Mouse (Mus musculus) thymus, postnatal 25 days (tissue): ENCODE results near the gene Ephb4.

Experiments
- DNase-seq: peaks from one replicate; pipeline ENCODE4 v3.0.0; 2022

The Ephb4 gene

DNA sequence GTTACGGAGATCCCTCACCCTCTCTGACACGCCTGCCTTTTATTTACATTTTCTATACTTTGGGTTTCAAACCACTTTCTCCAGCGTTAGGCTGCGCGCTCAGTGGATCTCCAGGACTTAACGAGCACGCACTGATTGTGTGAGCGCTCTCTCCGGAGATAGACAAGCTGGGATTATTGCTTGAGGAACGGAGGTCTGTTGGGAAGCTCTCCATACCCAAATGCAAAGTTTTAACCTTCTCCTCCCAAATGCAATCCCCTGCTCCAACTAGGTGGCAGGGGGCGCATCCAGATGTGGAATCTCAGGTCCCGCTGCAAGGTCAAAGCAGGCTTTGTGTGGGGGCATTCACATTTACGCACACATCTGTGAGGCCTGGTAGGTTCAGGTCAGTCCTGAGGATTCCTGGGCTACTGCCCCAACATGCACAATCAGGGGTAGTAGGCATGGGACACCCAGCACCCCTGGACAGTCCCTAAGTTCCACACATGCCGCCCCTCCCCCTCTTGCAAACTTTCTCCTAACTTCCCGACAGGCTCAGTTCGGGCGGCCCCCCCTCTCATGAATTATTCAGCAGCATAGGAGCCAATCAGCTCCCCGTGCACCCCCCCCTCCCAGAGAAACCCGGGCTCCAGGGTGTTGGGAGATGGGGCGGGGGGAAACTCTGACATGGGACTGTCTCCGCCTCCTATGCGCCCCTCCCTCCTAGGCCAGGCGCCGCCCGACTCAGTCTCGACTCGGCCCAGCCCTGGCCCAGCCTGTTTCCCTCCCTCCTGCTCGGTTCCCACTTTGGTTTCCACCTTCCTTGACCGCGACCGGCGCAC, at the start of gene Ephb4:
TSS of gene Ephb4 (plus strand) at position 726 of the 821 bp plus-strand sequence.
- DNase-seq: peak; percentile 15

DNA sequence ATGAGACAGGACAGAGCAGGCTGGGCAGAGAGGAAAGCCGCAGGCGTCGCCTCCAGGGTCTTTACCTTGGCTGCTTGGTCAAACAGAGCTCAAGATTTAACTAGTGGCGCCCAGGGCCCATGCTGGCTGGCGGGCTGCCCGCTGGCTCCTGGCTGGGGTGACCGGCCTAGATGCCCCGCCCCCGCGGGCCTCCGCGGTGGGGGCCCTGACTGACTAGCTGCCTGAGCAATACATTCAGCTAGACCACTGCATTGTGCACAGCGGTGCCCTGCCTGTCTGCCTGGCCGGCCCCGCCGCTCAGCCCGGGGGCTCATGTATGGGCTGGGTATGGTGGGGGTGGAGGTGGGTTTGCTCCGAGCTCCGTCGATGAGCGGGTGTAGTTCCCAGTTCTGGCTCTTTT, 48.7 kb upstream of the Ephb4 start:
- DNase-seq: no peak

DNA sequence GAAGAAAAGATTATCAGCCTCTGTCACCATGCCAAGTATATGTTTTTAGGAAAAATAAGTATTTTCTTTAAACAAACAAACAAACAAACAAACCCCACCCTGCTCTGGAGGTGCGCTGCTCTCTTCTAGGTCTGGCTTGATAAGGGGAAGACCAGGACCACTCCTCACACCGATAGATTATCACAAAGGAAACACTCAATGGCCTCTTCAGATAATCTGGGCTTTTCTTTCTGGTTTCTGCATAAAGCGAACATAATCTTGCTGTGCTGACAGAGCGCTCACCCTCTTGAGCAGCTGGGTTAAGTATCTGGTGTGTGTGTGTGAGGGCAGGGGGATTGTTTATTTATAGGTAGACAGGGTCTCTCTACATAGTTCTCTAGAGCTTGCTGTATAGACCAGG, 46.3 kb upstream of the Ephb4 start:
- DNase-seq: no peak

DNA sequence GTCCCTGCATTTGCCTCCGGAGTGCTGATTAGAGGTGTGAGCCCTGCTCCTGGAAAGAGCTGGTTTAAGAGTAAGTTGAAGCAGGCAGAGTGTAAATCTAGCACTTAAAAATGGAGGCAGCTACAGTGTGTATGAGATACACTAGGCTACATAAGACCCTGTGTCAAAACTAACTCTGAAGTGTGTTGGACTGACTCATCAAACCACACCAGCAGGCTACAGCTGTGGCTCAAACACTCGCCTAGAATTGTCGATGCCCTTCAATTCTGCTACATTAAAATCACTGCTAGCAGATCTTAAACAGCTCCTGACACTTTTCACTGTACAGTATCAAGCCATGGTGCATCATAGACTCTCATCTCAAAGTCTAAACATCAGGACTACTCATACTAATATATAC, 45.7 kb upstream of the Ephb4 start:
- DNase-seq: no peak

DNA sequence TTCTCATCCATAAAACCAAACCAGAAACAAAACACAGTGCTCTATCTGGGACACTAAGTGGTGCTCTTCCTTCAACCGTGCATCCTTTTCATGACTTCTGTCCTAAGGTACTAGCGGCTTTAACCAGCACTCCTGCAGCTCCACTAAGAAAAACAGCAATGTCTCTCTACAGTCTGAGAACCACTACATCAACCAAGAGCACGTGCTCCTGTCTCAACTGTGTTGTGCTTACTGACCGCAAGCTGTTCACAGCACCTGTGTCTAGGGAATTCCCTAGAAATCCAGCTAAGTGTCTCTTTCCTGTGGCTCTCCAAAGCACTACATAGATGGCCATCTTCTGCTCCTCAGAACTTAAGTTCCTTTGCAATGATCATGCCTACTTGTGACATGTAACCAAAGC, 45.1 kb upstream of the Ephb4 start:
- DNase-seq: no peak

DNA sequence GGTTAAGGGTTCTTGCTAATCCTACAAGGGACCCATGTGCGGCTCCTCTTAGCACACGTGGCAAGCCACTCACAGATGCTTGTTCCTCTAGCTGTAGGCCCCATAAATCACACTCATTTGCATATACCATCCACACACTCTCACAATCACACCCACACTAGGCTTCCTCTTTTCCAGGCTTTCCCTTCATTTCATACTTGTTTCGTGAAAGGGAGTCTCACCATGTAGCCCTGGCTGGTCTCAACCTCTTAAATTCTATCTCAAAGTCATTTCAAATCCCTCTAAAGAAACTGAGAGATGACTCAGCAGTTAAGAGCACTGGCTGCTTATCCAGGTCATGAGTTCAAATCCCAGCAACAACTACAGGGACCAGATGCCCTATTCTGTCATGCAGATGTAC, 44.1 kb upstream of the Ephb4 start:
- DNase-seq: no peak

DNA sequence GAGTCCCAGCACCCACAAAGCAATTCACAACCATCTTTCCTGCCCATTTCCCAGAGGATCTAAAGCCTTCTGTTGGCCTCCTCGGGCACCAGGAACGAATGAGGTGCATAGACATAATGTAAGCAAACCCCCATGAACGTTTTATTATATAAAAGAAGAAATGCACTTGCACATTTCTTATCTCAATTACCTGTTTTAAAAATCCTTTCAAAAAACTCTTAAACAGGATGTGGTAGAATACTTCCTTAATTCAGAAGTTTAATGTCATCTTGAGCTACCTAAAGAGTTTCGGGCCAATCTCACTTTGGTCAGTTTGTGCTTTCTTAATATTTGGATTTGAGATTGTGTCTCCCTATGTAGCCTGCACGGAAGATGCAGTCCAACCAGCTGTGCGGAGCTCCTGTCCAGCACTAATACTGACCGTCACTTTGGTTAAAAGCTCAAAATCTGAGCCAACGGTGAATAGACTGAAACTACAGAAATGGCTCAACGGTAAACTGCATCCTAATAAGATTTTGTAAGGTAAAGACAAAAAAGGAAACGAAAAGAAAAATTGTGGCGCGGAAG, 43.4 kb upstream of the Ephb4 start:
- no peak for DNase-seq

DNA sequence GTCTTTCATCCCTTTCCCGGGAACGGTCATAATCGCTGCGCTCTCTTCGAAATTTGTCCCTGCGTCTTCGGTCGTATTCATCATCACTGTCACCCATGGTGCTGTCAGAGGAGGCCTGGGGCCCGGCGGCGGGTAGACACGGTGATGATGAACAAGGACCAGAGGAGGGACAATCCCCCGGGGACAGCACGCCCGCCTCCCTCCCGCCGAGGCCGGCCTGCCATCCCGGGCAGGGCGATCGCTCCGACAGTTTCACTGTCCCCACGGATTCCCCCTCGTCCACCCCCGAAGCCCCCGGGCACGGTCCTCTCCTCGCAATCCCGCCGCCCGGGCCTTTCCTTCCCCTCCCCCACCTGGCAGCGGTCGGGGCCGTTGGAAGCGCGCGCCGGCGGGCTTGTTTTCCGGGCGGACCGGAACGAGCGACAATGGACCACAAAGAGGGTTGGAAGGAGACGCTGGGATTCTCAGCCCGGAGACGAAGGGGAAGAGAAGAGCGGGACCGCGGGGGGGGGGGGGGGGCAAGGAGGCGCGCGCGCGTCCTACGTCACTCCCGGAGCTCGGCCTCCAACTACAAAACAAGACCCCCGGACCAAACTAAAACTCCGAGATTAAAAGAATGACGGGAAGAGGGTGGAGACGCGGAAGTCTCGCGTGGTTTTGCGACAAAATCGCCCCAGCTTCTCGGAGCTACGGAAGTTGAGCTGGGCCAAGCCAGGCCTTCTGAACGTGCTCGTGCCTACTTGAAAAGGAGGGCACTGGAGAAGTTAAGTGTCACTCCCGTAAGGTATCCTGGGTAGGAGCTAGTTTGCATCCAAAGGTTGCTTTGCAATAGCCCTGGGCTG, 42.6 kb upstream of the Ephb4 start, which contains the start of gene Srrt:
TSS of gene Srrt (minus strand) at position 604 of the 842 bp plus-strand sequence.
- DNase-seq: peak; percentile 91

DNA sequence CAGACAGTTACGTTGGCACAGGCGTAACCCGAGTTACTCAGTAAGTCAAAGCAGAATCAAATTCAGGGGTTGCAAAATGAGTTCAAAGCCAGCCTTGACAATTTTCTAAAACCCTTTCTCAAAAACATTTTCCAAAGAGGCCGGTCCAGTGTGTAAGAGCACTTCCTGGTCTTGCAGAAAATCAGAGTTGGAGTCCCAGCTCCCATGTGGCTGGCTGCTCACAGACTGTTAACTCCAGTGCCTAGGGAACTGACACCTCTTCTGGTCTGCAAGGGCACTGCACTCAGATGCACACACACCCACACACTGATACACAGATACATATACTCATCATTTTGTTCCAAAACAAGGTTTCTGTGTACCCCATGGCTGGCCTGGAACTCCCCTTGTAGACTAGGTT, 41.6 kb upstream of the Ephb4 start:
- DNase-seq: no peak

DNA sequence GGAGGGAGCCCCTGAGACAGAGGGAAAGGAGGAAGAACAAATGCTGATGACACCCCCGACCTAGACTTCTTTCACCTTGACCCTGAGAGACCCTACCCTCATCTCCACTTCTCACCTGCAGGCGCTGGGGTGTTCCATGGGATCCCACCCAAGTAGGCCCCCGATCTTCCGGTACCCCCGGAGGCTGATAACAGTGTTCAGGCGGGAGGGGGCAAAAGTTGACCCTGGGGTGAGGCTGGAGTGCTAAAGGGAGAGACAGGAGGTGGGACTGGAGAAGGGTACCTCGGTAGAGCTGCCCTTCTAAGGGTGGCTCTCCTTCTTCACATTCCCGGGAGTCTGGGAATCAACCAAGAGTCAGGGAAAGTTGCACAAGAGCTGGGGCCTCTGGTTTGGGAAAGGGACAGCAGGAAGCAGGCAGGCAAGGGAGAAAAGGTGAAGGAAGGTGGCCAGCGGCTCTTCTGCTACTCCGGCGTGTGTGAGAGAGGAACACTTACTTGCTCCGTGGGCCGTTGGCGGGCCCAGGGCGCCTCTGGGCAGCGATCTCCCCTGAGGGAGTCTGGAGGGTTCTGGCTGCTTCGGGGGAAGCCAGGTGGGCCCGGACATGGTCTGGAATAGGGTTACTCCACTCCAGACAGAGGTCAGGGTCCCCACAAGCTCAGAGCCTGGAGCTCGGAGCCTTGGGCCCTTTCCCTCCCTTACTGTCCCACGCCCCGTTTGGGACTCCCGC, 36.3 kb upstream of the Ephb4 start:
- no peak for DNase-seq

DNA sequence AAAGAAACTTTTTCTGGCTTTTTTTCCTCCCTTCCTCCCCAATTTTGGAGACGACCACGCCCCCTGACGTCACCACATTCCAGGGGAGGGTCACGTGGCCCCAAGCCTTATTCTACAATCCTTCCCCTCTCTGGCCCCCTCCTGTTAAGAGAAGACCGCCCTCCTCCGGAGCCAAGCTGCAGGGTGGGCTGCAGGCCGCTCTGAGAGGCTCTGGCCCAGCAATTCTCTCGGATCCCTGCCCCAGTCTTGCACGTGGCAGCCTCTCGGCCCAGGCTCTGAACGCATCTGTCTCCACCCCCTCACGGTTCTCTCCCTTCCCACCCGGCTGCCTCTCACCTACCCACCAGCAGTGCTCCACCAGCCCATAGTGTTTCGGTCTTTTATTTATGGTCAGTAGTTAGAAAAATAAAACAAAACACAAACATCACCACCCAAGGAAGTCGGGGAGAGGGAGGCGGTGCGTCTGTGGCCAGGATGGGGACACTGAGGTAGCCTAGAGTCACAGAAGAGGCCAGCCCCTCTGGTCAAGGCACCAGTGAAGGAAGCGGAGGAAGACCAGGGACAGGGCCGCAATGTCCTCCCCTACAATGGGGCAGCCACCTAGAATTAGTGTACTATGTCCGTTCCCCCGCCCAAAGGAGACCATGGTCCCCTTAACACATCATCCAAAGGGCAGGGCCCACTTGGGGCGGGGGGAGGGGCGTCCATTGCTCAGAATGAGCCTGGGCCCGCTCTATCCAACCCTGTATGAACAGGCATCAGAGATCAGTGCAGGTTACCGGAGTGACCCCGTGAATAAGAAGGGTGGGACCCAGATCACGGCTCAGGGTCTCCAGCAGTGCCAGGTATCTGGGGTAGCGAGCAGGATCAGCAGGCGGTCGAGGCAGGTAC, 35.5 kb upstream of the Ephb4 start, which contains the start of gene Trip6:
TSS of gene Trip6 (minus strand) at position 212 of the 891 bp plus-strand sequence.
- DNase-seq: no peak

DNA sequence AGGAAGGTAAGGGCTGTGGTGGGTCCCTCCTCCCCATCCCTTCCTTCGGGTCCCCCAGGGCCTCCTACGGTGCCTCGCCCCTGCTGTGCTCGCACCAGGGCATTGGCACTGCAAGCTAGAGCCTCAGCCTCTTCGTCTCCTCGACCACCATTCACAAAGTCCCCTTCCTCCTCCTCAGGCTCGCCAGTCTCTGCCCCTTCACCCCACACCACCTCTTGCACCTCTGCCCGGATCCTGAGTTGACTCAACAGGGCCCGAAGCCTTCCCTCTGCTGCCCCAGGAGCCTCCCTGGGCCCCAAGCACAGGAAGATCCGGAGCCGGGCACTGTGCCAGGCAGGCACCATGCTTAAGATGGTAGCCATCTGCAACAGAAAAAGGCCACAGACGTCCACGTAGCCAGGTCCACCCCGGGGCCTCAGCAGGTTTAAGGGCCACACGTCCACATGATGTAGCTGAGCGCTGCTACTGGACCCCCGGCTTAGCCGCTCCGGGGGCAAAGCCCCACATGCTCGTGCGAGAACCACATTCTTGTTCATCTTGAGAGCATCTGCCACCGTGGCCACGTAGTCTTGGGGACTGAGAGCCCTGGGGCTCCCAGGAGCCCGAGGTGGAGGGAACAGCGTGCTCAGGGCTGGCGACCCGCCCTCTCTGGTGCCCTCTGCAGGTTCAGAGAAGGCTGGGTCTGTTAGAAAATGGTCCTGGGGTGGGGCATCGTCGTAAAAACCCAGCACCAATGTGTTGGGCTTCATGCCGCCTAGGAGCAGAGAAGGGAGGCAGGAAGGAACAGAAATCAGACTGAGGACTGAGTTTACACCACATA, 34.6 kb upstream of the Ephb4 start:
- DNase-seq: peak; percentile 56

DNA sequence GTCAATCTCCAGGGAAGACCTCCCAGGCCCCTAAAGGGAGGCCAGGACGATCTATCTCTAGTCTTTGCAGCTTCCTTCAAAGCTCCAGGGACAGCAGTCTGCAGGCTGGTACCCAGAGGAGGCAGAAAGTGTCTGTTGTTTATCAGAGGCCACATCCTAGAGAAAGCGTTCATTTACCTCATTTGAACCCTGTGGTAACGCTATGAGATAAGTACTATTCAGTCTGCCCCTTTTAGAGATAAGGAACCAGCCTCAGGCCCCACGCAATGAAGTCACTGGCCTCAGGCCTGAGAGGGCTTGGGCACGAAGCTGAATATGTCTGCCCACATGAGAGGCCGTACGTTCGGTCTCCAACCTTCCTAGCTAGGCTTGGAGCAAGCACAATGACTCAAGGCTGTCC, 32.5 kb upstream of the Ephb4 start:
- no peak for DNase-seq

DNA sequence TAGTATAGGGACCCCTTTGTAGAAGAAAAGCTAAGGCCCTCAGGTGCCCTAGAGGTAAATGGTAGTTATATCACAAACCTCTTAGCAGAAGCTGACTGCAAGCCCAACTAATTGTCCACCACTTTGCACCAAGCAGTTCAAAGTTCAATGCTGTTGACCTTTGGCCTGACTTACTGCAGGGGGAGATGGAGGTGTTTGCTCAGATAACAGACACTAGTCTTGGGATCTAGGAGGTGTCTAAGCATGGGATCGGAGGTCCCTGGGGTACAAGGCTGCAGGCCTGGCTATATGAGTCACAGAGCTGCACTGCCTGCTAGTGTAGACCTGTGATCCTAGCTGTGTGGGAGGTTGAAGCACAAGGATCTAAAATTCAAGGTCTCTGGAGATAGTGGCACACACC, 31.3 kb upstream of the Ephb4 start:
- DNase-seq: no peak

DNA sequence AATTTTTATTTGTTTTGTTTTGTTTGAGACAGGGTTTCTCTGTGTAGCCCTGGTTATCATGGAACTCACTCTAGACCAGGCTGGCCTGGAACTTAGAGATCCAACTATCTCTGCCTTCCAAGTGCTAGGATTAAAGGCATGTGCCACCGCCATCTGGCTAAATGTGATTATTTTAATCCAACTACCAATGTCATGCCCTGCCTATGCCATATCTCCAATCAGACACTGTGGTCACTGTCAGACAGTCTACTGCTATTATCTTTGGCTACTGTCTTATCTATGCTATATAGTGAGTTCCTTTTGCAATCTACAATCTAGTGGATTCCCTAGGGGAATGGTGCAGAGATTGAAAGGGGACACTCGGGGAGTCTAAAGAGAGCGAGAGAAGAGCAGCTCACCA, 28.9 kb upstream of the Ephb4 start:
- DNase-seq: no peak

DNA sequence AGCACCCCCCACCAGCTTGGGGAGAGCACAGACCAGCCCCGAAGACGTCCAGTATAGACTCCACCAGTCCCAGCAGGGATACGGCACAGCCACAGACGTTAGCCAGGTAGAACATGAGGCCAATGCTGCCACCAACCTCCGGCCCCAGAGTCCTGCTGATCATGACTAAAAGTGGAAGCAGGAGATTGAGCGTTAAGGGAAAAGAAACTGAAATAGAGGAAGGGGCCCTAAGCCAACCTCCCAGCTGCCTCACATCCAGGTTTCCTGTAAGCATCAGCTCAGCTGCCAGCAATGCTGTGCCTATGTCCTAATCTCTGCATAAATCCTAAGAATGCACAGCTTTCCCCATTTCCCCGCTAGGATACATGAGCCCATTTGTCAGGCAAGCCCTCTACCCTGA, 19.0 kb upstream of the Ephb4 start:
- DNase-seq: no peak

DNA sequence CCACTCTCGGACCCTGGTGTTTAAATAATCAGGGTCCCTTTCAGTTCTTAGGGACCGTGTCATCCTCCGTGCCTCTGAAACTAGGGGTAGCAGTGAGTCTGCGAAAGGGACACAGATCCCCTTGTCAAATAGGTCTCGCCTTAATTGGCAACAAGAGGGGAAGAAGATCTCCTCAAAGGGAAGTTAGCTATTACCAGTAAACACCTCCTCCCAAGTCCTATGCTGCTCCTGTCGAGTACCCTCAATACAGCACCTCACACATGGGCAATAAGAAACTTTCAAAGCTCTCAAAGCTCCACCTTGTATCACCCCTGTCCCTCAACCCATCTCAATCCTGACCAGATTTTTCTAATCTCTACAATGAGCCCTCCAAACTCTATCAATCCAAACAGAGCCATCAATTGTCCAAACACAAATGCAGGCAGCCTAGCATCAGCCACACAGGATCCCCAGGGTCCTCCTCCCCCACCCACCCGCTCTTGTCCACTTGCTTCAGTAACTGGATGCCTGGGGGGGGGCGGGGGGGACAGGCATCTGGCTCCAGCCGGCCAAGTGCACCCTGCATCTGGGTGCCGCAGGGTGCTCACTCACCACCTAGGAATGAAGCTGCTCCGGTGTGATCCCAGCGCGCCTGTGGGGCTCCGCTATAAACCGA, 16.9 kb upstream of the Ephb4 start:
- DNase-seq: no peak

DNA sequence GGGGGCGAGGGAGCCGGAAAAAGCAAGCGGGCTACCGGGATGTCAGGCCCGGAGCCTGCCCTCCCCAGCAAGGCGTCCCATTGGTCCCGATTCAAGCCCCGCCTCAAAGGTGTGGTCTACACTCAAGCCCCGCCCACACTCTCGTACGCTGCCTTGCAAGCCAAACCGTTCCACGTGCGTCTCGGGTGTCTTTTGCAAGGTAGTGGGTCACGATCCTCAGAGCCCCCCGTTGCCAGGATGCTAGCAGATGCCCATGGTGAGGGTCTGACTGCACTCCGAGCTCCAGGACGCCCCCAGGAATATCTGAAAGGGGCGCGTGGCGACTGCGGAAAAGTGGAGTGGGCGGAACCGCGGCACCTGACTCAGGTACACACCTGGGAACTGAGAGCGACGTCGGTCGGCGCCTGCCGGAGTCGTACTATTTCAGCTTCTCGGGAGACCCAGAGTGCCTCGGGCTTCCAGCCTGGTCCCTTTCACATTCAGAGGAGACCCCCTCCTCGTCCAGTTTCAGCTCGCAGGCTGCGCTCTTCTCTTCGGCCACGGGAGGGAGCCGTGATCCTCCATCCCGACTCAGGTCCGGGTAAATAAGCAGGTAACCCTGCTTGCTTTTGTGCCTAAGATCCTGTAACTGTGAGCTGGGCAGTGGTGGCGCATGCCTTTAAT, 16.3 kb upstream of the Ephb4 start, which contains the start of gene Slc12a9:
TSS of gene Slc12a9 (minus strand) at position 86 of the 663 bp plus-strand sequence.
- DNase-seq: peak; percentile 97

DNA sequence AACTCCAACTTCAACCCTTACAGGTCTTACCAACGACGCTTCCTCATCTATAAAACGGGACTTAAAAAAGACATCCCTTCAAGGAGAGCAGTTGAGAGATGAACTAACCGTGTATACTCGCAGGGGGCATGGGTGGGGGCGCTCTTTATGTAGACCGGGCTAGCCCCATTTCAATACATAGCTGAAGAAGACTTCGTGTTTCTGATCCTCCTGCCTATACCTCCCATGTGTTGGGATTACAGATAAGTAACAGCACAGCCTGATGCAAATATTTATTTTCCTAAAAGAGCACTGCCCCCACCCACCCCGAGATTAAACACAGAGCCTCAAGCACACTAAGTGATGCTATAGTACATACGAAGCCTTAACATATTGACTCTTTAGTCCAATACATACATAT, 15.6 kb upstream of the Ephb4 start:
- no peak for DNase-seq

DNA sequence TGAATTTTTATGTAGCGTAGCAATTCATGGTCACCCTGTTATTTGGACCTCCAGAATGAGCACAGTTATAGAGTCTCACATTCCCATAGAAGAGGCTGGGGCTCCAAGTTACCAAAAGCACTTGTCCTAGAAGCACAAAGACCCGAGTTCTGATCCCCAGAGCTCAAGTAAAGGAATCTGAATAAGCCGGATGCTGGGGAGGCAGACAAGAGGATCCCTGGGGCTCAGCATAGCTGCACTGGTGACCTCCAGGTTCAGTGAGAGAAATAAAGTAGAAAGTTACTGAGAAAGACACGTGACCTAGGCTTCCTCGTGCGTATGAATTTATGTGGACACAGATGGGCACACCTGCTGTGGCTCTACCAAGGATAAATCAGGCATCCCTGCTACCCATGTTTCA, 14.8 kb upstream of the Ephb4 start:
- DNase-seq: no peak
